9 mouse cellular contexts compared by ENCODE assay signal in genomic region chr5:136137658-136138274, GRCm38 (mm10). TPM values are rescaled to one million over a fixed set of nuclear protein-coding genes. Genes with fewer than 3 reads are reported as not detected.
DNase-seq lines count a peak whose midpoint lies in the region; ATAC-seq lines count a peak whose summit lies in the region.
"Had no signal": no experiment of that assay in that cellular context is flagged by ENCODE, and none has a peak within 500 bp of the region (broad histone marks: within the 10 kb centered on the region; RNA-seq: fewer than 3 reads in every experiment).

No protein-coding gene starts in this region.

- intact Hi-C loops in heart, postnatal 36 days (cut with DNase I) = no loop called here

- ATAC-seq in heart, embryonic 12.5 days (ENCODE audit: insufficient number of reproducible peaks, low FRiP score) = no peak
- ATAC-seq in liver, embryonic 15.5 days (ENCODE audit: insufficient read depth) = no peak
- ATAC-seq in inflammation-experienced regulatory T-cells, adult 6 months = no peak

- WGBS in heart, embryonic 12.5 days = 67% methylated on average over 13 of the region's 13 CpGs
- 35% methylated on average over 13 of the region's 13 CpGs for WGBS in liver, embryonic 15.5 days (ENCODE audit: insufficient replicate concordance)

- H3K4me1 ChIP-seq in heart, embryonic 12.5 days (replicated peaks) = peaks cover 17% of the 10 kb centered on the region
- H3K4me1 ChIP-seq in liver, embryonic 15.5 days (replicated peaks) = peaks cover 45% of the 10 kb centered on the region

- no peak overlapping the region for H3K4me3 ChIP-seq in heart, embryonic 12.5 days
- H3K4me3 ChIP-seq in liver, embryonic 15.5 days (replicated peaks) = peak overlapping the region; percentile 91

- 0 out of 2 replicates have a peak, but pooled peaks cover 2% of the 10 kb centered on the region for H3K9me3 ChIP-seq in heart, embryonic 12.5 days (replicated peaks)
- H3K9me3 ChIP-seq in liver, embryonic 15.5 days (replicated peaks) = no peaks in the 10 kb centered on the region
- H3K9me3 ChIP-seq: neural tube, embryonic 12.5 days had no signal

- peaks cover 54% of the 10 kb centered on the region for H3K36me3 ChIP-seq in heart, embryonic 12.5 days
- H3K36me3 ChIP-seq in liver, embryonic 15.5 days (replicated peaks) = peaks cover 67% of the 10 kb centered on the region

- no peak overlapping the region for H3K27ac ChIP-seq in heart, embryonic 12.5 days (ENCODE audit: poor library complexity, severe bottlenecking)
- peak overlapping the region; percentile 95 for H3K27ac ChIP-seq in liver, embryonic 15.5 days (replicated peaks)
- H3K27ac ChIP-seq: neural tube, embryonic 12.5 days had no signal

- no peak overlapping the region for H3K9ac ChIP-seq in heart, embryonic 12.5 days
- H3K9ac ChIP-seq in liver, embryonic 15.5 days = no peak overlapping the region

- peak; percentile 43 to 51 for DNase-seq in heart, postnatal 36 days
- peak; percentile 81 for DNase-seq in 416B (ENCODE audit: low read depth)
- DNase-seq in R1 (ENCODE audit: low read depth, low spot score) = peak; percentile 85
- peak; percentile 73 for DNase-seq in embryo, embryonic 11 days
- peak; percentile 63 for DNase-seq in spleen, adult 12 weeks (ENCODE audit: low spot score)

- H3K4me2 ChIP-seq in heart, embryonic 12.5 days = no peak overlapping the region
- peak overlapping the region; percentile 80 for H3K4me2 ChIP-seq in liver, embryonic 15.5 days

- H3K27me3 ChIP-seq in heart, embryonic 12.5 days (replicated peaks) = no peaks in the 10 kb centered on the region
- no peaks in the 10 kb centered on the region for H3K27me3 ChIP-seq in liver, embryonic 15.5 days
- H3K27me3 ChIP-seq: neural tube, embryonic 12.5 days had no signal

RNA-seq across cellular contexts. Expression of gene Alkbh4, which starts 1.8 kb away (rescaled TPM):
- 1 to 10 TPM; 4.4 to 4.7 TPM for total RNA-seq in heart, postnatal 36 days (2021)
- 14.4 and 16.8 TPM in 2 replicates for polyA plus RNA-seq in heart, embryonic 12.5 days (2016; fragmentation: Nextera tagmentation; extraction: Ambion mirVana)
- polyA plus RNA-seq in liver, embryonic 15.5 days (2015; fragmentation: Nextera tagmentation; extraction: Ambion mirVana) = 12.0 and 15.1 TPM in 2 replicates
- polyA plus RNA-seq in inflammation-experienced regulatory T-cells, adult 6 months (2017; shearing (Covaris generic)) = 10 to 100 TPM; 51.3 to 63.3 (median 56.7) TPM

RNA-seq across cellular contexts. Expression of gene Lrwd1, which starts 1.9 kb away (rescaled TPM):
- total RNA-seq in heart, postnatal 36 days (2021) = 1 to 10 TPM; 5.7 to 6.6 TPM
- 20.9 and 21.8 TPM in 2 replicates for polyA plus RNA-seq in heart, embryonic 12.5 days (2016; fragmentation: Nextera tagmentation; extraction: Ambion mirVana)
- 34.1 and 37.2 TPM in 2 replicates for polyA plus RNA-seq in liver, embryonic 15.5 days (2015; fragmentation: Nextera tagmentation; extraction: Ambion mirVana)
- 10 to 100 TPM; 37.0 to 37.7 (median 37.2) TPM for polyA plus RNA-seq in inflammation-experienced regulatory T-cells, adult 6 months (2017; shearing (Covaris generic))

RNA-seq across cellular contexts. Expression of gene Polr2j, which starts 21.3 kb away (rescaled TPM):
- 10 to 100 TPM; 74.0 to 76.8 TPM for total RNA-seq in heart, postnatal 36 days (2021)
- polyA plus RNA-seq in heart, embryonic 12.5 days (2016; fragmentation: Nextera tagmentation; extraction: Ambion mirVana) = 147 and 161 TPM in 2 replicates
- polyA plus RNA-seq in liver, embryonic 15.5 days (2015; fragmentation: Nextera tagmentation; extraction: Ambion mirVana) = 111 and 129 TPM in 2 replicates
- 100 to 1,000 TPM; 120 to 150 (median 121) TPM for polyA plus RNA-seq in inflammation-experienced regulatory T-cells, adult 6 months (2017; shearing (Covaris generic))

RNA-seq across cellular contexts. Expression of gene Orai2, which starts 32.7 kb away (rescaled TPM):
- 1 to 10 TPM; 1.2 to 1.3 TPM for total RNA-seq in heart, postnatal 36 days (2021)
- 3.0 and 3.1 TPM in 2 replicates for polyA plus RNA-seq in heart, embryonic 12.5 days (2016; fragmentation: Nextera tagmentation; extraction: Ambion mirVana)
- polyA plus RNA-seq in liver, embryonic 15.5 days (2015; fragmentation: Nextera tagmentation; extraction: Ambion mirVana) = 3.4 and 4.4 TPM in 2 replicates
- polyA plus RNA-seq in inflammation-experienced regulatory T-cells, adult 6 months (2017; shearing (Covaris generic)) = 10 to 100 TPM; 55.8 to 72.0 (median 64.8) TPM

RNA-seq across cellular contexts. Expression of gene Rasa4, which starts 54.0 kb away (rescaled TPM):
- total RNA-seq in heart, postnatal 36 days (2021) = 1 to 10 TPM; 6.4 to 9.2 TPM
- polyA plus RNA-seq in heart, embryonic 12.5 days (2016; fragmentation: Nextera tagmentation; extraction: Ambion mirVana) = 1.0 and 1.6 TPM in 2 replicates
- polyA plus RNA-seq in liver, embryonic 15.5 days (2015; fragmentation: Nextera tagmentation; extraction: Ambion mirVana) = 2.1 and 2.2 TPM in 2 replicates
- polyA plus RNA-seq in inflammation-experienced regulatory T-cells, adult 6 months (2017; shearing (Covaris generic)) = 1 to 10 TPM; 1.5 to 2.4 (median 1.7) TPM
